Mouse (Mus musculus) intestine, embryonic 14.5 days (tissue): ENCODE measurements around the gene Rasa1. TPM values are rescaled to one million over a fixed set of nuclear protein-coding genes. Genes with fewer than 3 reads are reported as not detected.
A peak's percentile ranks its signal among the peaks of the same experiment; 100 is the strongest.

Source experiments
- ATAC-seq: fragments of 200-750 bp; cut with Nextera tagmentation; replicated peaks from 2 replicates; pipeline ENCODE4 v1.8.0; 2017; ENCODE audit warnings: low read depth, moderate number of reproducible peaks, moderate TSS enrichment, moderate library complexity; ENCODE audit not compliant: low FRiP score, low TSS enrichment
- DNase-seq: peaks from one replicate; pipeline ENCODE4 v3.0.0-alpha.2; 2018; ENCODE audit warnings: low spot score
- H3K27ac ChIP-seq: fragments of 300-500 bp; sonication (generic); 2 replicates; pipeline ENCODE4 v1.5.1; 2014; ENCODE audit warnings: low read depth, mild to moderate bottlenecking, control low read depth
- H3K27me3 ChIP-seq: fragments of 300-500 bp; sonication (generic); replicated peaks from 2 replicates; pipeline ENCODE4 v1.6.1; 2014; ENCODE audit warnings: low read length, control low read depth; ENCODE audit not compliant: control insufficient read depth, insufficient read depth
- H3K36me3 ChIP-seq: fragments of 300-500 bp; sonication (generic); 2 replicates; pipeline ENCODE4 v1.6.1; 2014; ENCODE audit warnings: low read length, control low read depth; ENCODE audit not compliant: control insufficient read depth, insufficient read depth
- H3K4me1 ChIP-seq: fragments of 300-500 bp; sonication (generic); replicated peaks from 2 replicates; pipeline ENCODE4 v1.6.1; 2014; ENCODE audit warnings: low read length, control low read depth, mixed read lengths; ENCODE audit not compliant: control insufficient read depth, insufficient read depth
- H3K4me2 ChIP-seq: fragments of 300-500 bp; sonication (generic); 2 replicates; pipeline ENCODE4 v1.6.1; 2014; ENCODE audit warnings: low read length
- H3K4me3 ChIP-seq: fragments of 300-500 bp; sonication (generic); 2 replicates; pipeline ENCODE4 v1.5.1; 2014; ENCODE audit warnings: low read depth, low read length, control low read depth, mixed read lengths
- H3K9ac ChIP-seq: fragments of 300-500 bp; sonication (generic); 2 replicates; pipeline ENCODE4 v1.6.1; 2014; ENCODE audit warnings: mild to moderate bottlenecking, low read length
- H3K9me3 ChIP-seq: fragments of 300-500 bp; sonication (generic); 2 replicates; pipeline ENCODE4 v1.6.1; 2016; ENCODE audit warnings: low read length, control low read depth; ENCODE audit not compliant: control insufficient read depth
- WGBS: fragments of 180-500 bp; shearing (Covaris S2); extraction: QIAGEN DNeasy Blood & Tissue Kit; methylation state at CpG from one replicate; pipeline ENCODE4 v1.1.7; 2014; 5-methylcytosine and 5-hydroxymethylcytosine counted together
- polyA plus RNA-seq: library from polyadenylated mRNA; unstranded; fragments of >200 nt; fragmentation: Nextera tagmentation; extraction: Ambion mirVana; gene quantifications from 2 replicates; pipeline ENCODE4 v1.2.1, GENCODE M21; 2014

Rasa1 gene
- polyA plus RNA-seq: 53.1 and 59.1 TPM in 2 replicates

GRCm38 (mm10) chr13:85288843-85289713 lies at the start of gene Rasa1:
TSS of gene Rasa1 (minus strand) at chr13:85289130.
- peak within 1 kb of the TSS; percentile 84 for H3K9ac ChIP-seq
- H3K4me1 ChIP-seq: no peaks in the 10 kb centered on the region
- DNase-seq: peak; percentile 97
- H3K4me3 ChIP-seq: peak within 1 kb of the TSS; percentile 93
- under 1% methylated on average over 85 of the region's 97 CpGs for WGBS
- peak within 1 kb of the TSS; percentile 99 for H3K27ac ChIP-seq
- H3K4me2 ChIP-seq: peak within 1 kb of the TSS; percentile 63
- peak; percentile 100 for ATAC-seq
- H3K9me3 ChIP-seq: no peaks in the 10 kb centered on the region
- no peaks in the 10 kb centered on the region for H3K27me3 ChIP-seq
- H3K36me3 ChIP-seq: no peaks in the 10 kb centered on the region

- H3K36me3 ChIP-seq: no peaks in the 10 kb centered on the region
- 76% methylated on average over 2 of the region's 2 CpGs for WGBS
- no peak for ATAC-seq
- no peak overlapping the region for H3K4me2 ChIP-seq
- no peaks in the 10 kb centered on the region for H3K9me3 ChIP-seq
- no peak overlapping the region for H3K27ac ChIP-seq
- no peak overlapping the region for H3K9ac ChIP-seq
- H3K27me3 ChIP-seq: no peaks in the 10 kb centered on the region
- DNase-seq: no peak
- no peak overlapping the region for H3K4me3 ChIP-seq
- no peaks in the 10 kb centered on the region for H3K4me1 ChIP-seq
Observed at GRCm38 (mm10) chr13:85311547-85311946, 22.6 kb upstream of the Rasa1 start.

- DNase-seq: no peak
- WGBS: 50% methylated on average over 5 of the region's 5 CpGs
- Histone ChIP-seq H3K4me2 (no peak overlapping the region), H3K4me1 (no peaks in the 10 kb centered on the region), H3K27me3 (no peaks in the 10 kb centered on the region), H3K27ac (no peak overlapping the region), H3K9ac (no peak overlapping the region), H3K4me3 (no peak overlapping the region), H3K36me3 (no peaks in the 10 kb centered on the region), H3K9me3 (no peaks in the 10 kb centered on the region)
- no peak for ATAC-seq
Observed at GRCm38 (mm10) chr13:85310968-85311367, 22.0 kb upstream of the Rasa1 start.

- Histone ChIP-seq H3K27me3 (no peaks in the 10 kb centered on the region), H3K4me2 (no peak overlapping the region), H3K27ac (no peak overlapping the region), H3K36me3 (no peaks in the 10 kb centered on the region), H3K9ac (no peak overlapping the region), H3K4me1 (no peaks in the 10 kb centered on the region), H3K4me3 (no peak overlapping the region), H3K9me3 (no peaks in the 10 kb centered on the region)
- 90% methylated on average over 2 of the region's 2 CpGs for WGBS
- DNase-seq (no peak), ATAC-seq (no peak)
Observed at GRCm38 (mm10) chr13:85310483-85310882, 21.6 kb upstream of the Rasa1 start.

- no peak overlapping the region for H3K27ac ChIP-seq
- no peaks in the 10 kb centered on the region for H3K4me1 ChIP-seq
- ATAC-seq (no peak), DNase-seq (no peak)
- H3K27me3 ChIP-seq: no peaks in the 10 kb centered on the region
- H3K36me3 ChIP-seq: no peaks in the 10 kb centered on the region
- no peak overlapping the region for H3K4me3 ChIP-seq
- no peak overlapping the region for H3K4me2 ChIP-seq
- no peak overlapping the region for H3K9ac ChIP-seq
- H3K9me3 ChIP-seq: no peaks in the 10 kb centered on the region
Observed at GRCm38 (mm10) chr13:85306039-85306438, 17.1 kb upstream of the Rasa1 start.

- Histone ChIP-seq H3K9ac (no peak overlapping the region), H3K36me3 (no peaks in the 10 kb centered on the region), H3K27ac (no peak overlapping the region), H3K9me3 (no peaks in the 10 kb centered on the region), H3K4me3 (no peak overlapping the region), H3K27me3 (no peaks in the 10 kb centered on the region), H3K4me1 (no peaks in the 10 kb centered on the region), H3K4me2 (no peak overlapping the region)
- 74% methylated on average over 1 of the region's 1 CpGs for WGBS
- DNase-seq (no peak), ATAC-seq (no peak)
Observed at GRCm38 (mm10) chr13:85290651-85291050, 1.7 kb upstream of the Rasa1 start.

- Histone ChIP-seq H3K9ac (peak overlapping the region; percentile 84), H3K4me1 (no peaks in the 10 kb centered on the region), H3K36me3 (no peaks in the 10 kb centered on the region), H3K9me3 (no peaks in the 10 kb centered on the region), H3K4me2 (peak overlapping the region; percentile 55), H3K27me3 (no peaks in the 10 kb centered on the region), H3K4me3 (peak overlapping the region; percentile 93), H3K27ac (peak overlapping the region; percentile 99)
- ATAC-seq (peak; percentile 17), DNase-seq (no peak)
- WGBS: under 1% methylated on average over 29 of the region's 35 CpGs
Observed at GRCm38 (mm10) chr13:85288574-85288842, 422 bp downstream of the Rasa1 start.

GRCm38 (mm10) chr13:85287876-85288573 lies 905 bp downstream of the Rasa1 start:
- no peaks in the 10 kb centered on the region for H3K9me3 ChIP-seq
- H3K4me1 ChIP-seq: no peaks in the 10 kb centered on the region
- ATAC-seq (no peak), DNase-seq (peak; percentile 74)
- H3K36me3 ChIP-seq: no peaks in the 10 kb centered on the region
- no peaks in the 10 kb centered on the region for H3K27me3 ChIP-seq
- H3K9ac ChIP-seq: peak overlapping the region; percentile 84
- peak overlapping the region; percentile 93 for H3K4me3 ChIP-seq
- under 1% methylated on average over 25 of the region's 25 CpGs for WGBS
- peak overlapping the region; percentile 99 for H3K27ac ChIP-seq
- peak overlapping the region; percentile 55 for H3K4me2 ChIP-seq
